23 mouse cellular contexts compared by ENCODE assay signal in the genomic region with DNA sequence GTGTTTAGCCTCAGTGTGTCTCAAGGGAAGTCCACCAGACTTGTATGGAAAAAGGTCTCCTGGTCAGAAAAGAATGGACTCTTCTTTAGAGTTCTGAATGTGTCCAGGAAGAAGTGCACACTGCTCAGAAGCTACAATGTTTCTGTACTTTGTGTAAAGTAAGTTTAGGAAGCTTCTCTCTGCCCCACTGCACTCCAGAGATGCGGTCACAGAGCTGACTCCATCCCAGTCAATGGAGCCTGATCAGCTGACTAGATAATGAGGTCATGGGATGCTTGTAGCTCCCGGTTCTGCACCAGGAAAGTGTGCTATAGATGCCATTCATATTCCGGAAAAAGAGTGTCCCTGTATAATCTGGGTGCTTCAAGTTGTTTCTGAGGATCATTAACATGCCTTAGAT. TPM values are rescaled to one million over a fixed set of nuclear protein-coding genes. Genes with fewer than 3 reads are reported as not detected.
DNase-seq lines count a peak whose midpoint lies in the region; ATAC-seq and TF ChIP-seq lines count a peak whose summit lies in the region.
"Had no signal": no experiment of that assay in that cellular context is flagged by ENCODE, and none has a peak within 500 bp of the region (broad histone marks: within the 10 kb centered on the region; RNA-seq: fewer than 3 reads in every experiment).

No protein-coding gene starts in this region.

- no peak overlapping the region for H3K4me2 ChIP-seq in midbrain, embryonic 11.5 days

- no peak overlapping the region for H3K27ac ChIP-seq in midbrain, embryonic 11.5 days (ENCODE audit: low read depth, low read length)
- H3K27ac ChIP-seq in midbrain, embryonic 10.5 days (replicated peaks), result no peak overlapping the region

- peak; percentile 75 for DNase-seq in midbrain, embryonic 11.5 days (ENCODE audit: low spot score, missing footprints)
- no peak for DNase-seq in midbrain, embryonic 10.5 days (ENCODE audit: low spot score)
- DNase-seq in Patski (ENCODE audit: low read depth, low spot score) (no peak), adipocyte (ENCODE audit: low spot score) (no peak)
- DNase-seq in retina, embryonic 14.5 days (ENCODE audit: low spot score), result peak; percentile 5
- DNase-seq in retina, postnatal 1 day, result peak; percentile 33
- no peak for DNase-seq in testis, postnatal 10 days (ENCODE audit: low spot score)
- no peak for DNase-seq in thymus, adult 18-20 months
- DNase-seq: adrenal gland, adult 2 months; adrenal gland, adult 8-10 months; adrenal gland, postnatal 10 days; adrenal gland, postnatal 14 days; adrenal gland, postnatal 25 days; adrenal gland, postnatal 36 days; B cell, adult 2 months; cerebellum, adult 11 months; cerebellum, adult 11-12 months; cerebellum, adult 18-20 months; cerebellum, adult 2 months had no signal

- no peaks in the 10 kb centered on the region for H3K4me1 ChIP-seq in midbrain, embryonic 11.5 days (ENCODE audit: control insufficient read depth, insufficient read depth, low read length)
- no peaks in the 10 kb centered on the region for H3K4me1 ChIP-seq in midbrain, embryonic 10.5 days

- CTCF ChIA-PET in Patski (lab: Charles Lee), result interaction anchor here (1.1 kb wide), 1 partner anchor 58 kb away, joined by 4 read pairs; no protein-coding TSS in a partner anchor

- no peak for ATAC-seq in midbrain, embryonic 11.5 days (ENCODE audit: low FRiP score)
- ATAC-seq in Patski, result peak; percentile 89
- ATAC-seq: activated CD4-positive, CD25-positive, alpha-beta regulatory T cell, adult 4 months; CD4-positive, CD25-positive, alpha-beta regulatory T cell, adult 4 months had no signal

- TF ChIP-seq CTCF in Patski (IDR thresholded peaks at IDR 0.05), result no peak

- no peaks in the 10 kb centered on the region for H3K36me3 ChIP-seq in midbrain, embryonic 11.5 days (ENCODE audit: control insufficient read depth, insufficient read depth, low read length)
- H3K36me3 ChIP-seq in midbrain, embryonic 10.5 days, result no peaks in the 10 kb centered on the region
- H3K36me3 ChIP-seq: G1E had no signal

- 85% methylated on average over 3 of the region's 3 CpGs for WGBS in midbrain, embryonic 11.5 days
- WGBS in midbrain, embryonic 10.5 days, result 80% methylated on average over 3 of the region's 3 CpGs

- no peaks in the 10 kb centered on the region for H3K9me3 ChIP-seq in midbrain, embryonic 11.5 days (ENCODE audit: control insufficient read depth, low read length)
- H3K9me3 ChIP-seq in midbrain, embryonic 10.5 days (replicated peaks), result no peaks in the 10 kb centered on the region
- H3K9me3 ChIP-seq: G1E had no signal

- in situ Hi-C loops in Patski (cut with MboI; ENCODE audit: low pct_unique_long_range_greater_than_20kb), result no loop called here

- H3K4me3 ChIP-seq in midbrain, embryonic 11.5 days (ENCODE audit: low read depth, low read length), result no peak overlapping the region
- no peak overlapping the region for H3K4me3 ChIP-seq in midbrain, embryonic 10.5 days

- no peaks in the 10 kb centered on the region for H3K27me3 ChIP-seq in midbrain, embryonic 11.5 days (ENCODE audit: control insufficient read depth, insufficient read depth, low read length)
- no peaks in the 10 kb centered on the region; the same call in 1 of the 2 replicates for H3K27me3 ChIP-seq in midbrain, embryonic 10.5 days (ENCODE audit: low read depth, poor library complexity, severe bottlenecking)
- H3K27me3 ChIP-seq in Patski, result no peaks in the 10 kb centered on the region
- H3K27me3 ChIP-seq: CH12.LX had no signal

- POLR2A ChIA-PET in Patski (lab: Charles Lee), result no interaction called here

- H3K9ac ChIP-seq in midbrain, embryonic 11.5 days (ENCODE audit: low read length), result no peak overlapping the region

RNA-seq across cellular contexts. Expression of a gene that starts 7.9 kb away (rescaled TPM):
- 5.2 and 6.4 TPM in 2 replicates for polyA plus RNA-seq in midbrain, embryonic 11.5 days (2014; fragmentation: Nextera tagmentation; extraction: Ambion mirVana)
- 5.2 and 6.1 TPM in 2 replicates for polyA plus RNA-seq in midbrain, embryonic 10.5 days (2016; fragmentation: Nextera tagmentation; extraction: Ambion mirVana)
- polyA plus RNA-seq in Patski (2021), result 23.0 TPM

Comparison
In these comparisons a context has a peak if more than half of its experiments do, and no peak if none do; other contexts are left out.
1. DNase-seq: peak in midbrain, embryonic 11.5 days (single experiment), retina, embryonic 14.5 days (single experiment) and retina, postnatal 1 day (single experiment); none in midbrain, embryonic 10.5 days (single experiment), Patski (single experiment), adipocyte (single experiment), testis, postnatal 10 days (single experiment) and thymus, adult 18-20 months (0 of 2).